Mouse (Mus musculus) limb, embryonic 12.5 days (tissue): ENCODE results near the gene Rnf213. TPM values are rescaled to one million over a fixed set of nuclear protein-coding genes. Genes with fewer than 3 reads are reported as not detected.
A peak's percentile ranks its signal among the peaks of the same experiment; 100 is the strongest.

Source experiments
- ATAC-seq: fragments of 200-750 bp; cut with Nextera tagmentation; 2 replicates; pipeline ENCODE4 v1.8.0; 2017; ENCODE audit warnings: low read depth, moderate TSS enrichment; ENCODE audit not compliant: insufficient number of reproducible peaks, insufficient read depth, low FRiP score, low TSS enrichment
- H3K27ac ChIP-seq: fragments of 300-500 bp; sonication (generic); 2 replicates; pipeline ENCODE4 v1.5.1; 2016; ENCODE audit warnings: mild to moderate bottlenecking, moderate library complexity
- H3K27me3 ChIP-seq: fragments of 300-500 bp; sonication (generic); 2 replicates; pipeline ENCODE4 v1.6.1; 2016; ENCODE audit warnings: mild to moderate bottlenecking, moderate library complexity
- H3K36me3 ChIP-seq: fragments of 300-500 bp; sonication (generic); 2 replicates; pipeline ENCODE4 v1.6.1; 2016; ENCODE audit warnings: mild to moderate bottlenecking, moderate library complexity
- H3K4me1 ChIP-seq: fragments of 300-500 bp; sonication (generic); replicated peaks from 2 replicates; pipeline ENCODE4 v1.6.1; 2016
- H3K4me2 ChIP-seq: fragments of 300-500 bp; sonication (generic); 2 replicates; pipeline ENCODE4 v1.6.1; 2016; ENCODE audit warnings: mild to moderate bottlenecking, moderate library complexity
- H3K4me3 ChIP-seq: fragments of 300-500 bp; sonication (generic); replicated peaks from 2 replicates; pipeline ENCODE4 v1.5.1; 2016; ENCODE audit warnings: mild to moderate bottlenecking
- H3K9ac ChIP-seq: fragments of 300-500 bp; sonication (generic); replicated peaks from 2 replicates; pipeline ENCODE4 v1.6.1; 2016; ENCODE audit warnings: mild to moderate bottlenecking, moderate library complexity
- H3K9me3 ChIP-seq: fragments of 300-500 bp; sonication (generic); 2 replicates; pipeline ENCODE4 v1.6.1; 2016; ENCODE audit warnings: mild to moderate bottlenecking, moderate library complexity
- WGBS: fragments of 180-500 bp; shearing (Covaris S2); methylation state at CpG from one replicate; pipeline ENCODE4 v1.1.7; 2016; 5-methylcytosine and 5-hydroxymethylcytosine counted together
- polyA plus RNA-seq: library from polyadenylated mRNA; unstranded; fragments of >200 nt; fragmentation: Nextera tagmentation; extraction: Ambion mirVana; gene quantifications from 2 replicates; pipeline ENCODE4 v1.2.1, GENCODE M21; 2016

Gene Rnf213
- polyA plus RNA-seq, 1 experiment from 2014 or later = 2.6 TPM

- Histone ChIP-seq H3K4me1 (peaks cover 15% of the 10 kb centered on the region), H3K9ac (no peak overlapping the region), H3K27ac (no peak overlapping the region), H3K36me3 (peaks cover 65% of the 10 kb centered on the region), H3K4me2 (no peak overlapping the region), H3K4me3 (no peak overlapping the region), H3K27me3 (no peaks in the 10 kb centered on the region), H3K9me3 (no peaks in the 10 kb centered on the region)
- no peak for ATAC-seq
- WGBS = 94% methylated on average over 5 of the region's 5 CpGs
Measured at GRCm38 (mm10) chr11:119496147-119496546, 103.2 kb downstream of the Rnf213 start.

GRCm38 (mm10) chr11:119497451-119497850 is 104.6 kb downstream of the Rnf213 start:
- H3K4me1 ChIP-seq = peaks cover 10% of the 10 kb centered on the region
- no peak overlapping the region for H3K27ac ChIP-seq
- H3K9ac ChIP-seq = no peak overlapping the region
- H3K4me3 ChIP-seq = no peak overlapping the region
- H3K9me3 ChIP-seq = no peaks in the 10 kb centered on the region
- WGBS = 79% methylated on average over 4 of the region's 4 CpGs
- peaks cover 78% of the 10 kb centered on the region for H3K36me3 ChIP-seq
- ATAC-seq = no peak
- H3K27me3 ChIP-seq = no peaks in the 10 kb centered on the region
- H3K4me2 ChIP-seq = no peak overlapping the region

GRCm38 (mm10) chr11:119499297-119499696 is 106.4 kb downstream of the Rnf213 start:
- ATAC-seq = no peak
- Histone ChIP-seq H3K9me3 (no peaks in the 10 kb centered on the region), H3K4me3 (no peak overlapping the region), H3K36me3 (peaks cover 77% of the 10 kb centered on the region), H3K4me2 (no peak overlapping the region), H3K27me3 (no peaks in the 10 kb centered on the region), H3K9ac (no peak overlapping the region), H3K4me1 (no peaks in the 10 kb centered on the region), H3K27ac (no peak overlapping the region)
- WGBS = 96% methylated on average over 4 of the region's 4 CpGs

GRCm38 (mm10) chr11:119500011-119500410 is 107.1 kb downstream of the Rnf213 start:
- no peak for ATAC-seq
- H3K36me3 ChIP-seq = peaks cover 83% of the 10 kb centered on the region
- no peaks in the 10 kb centered on the region for H3K9me3 ChIP-seq
- no peak overlapping the region for H3K4me2 ChIP-seq
- no peak overlapping the region for H3K9ac ChIP-seq
- no peak overlapping the region for H3K4me3 ChIP-seq
- H3K4me1 ChIP-seq = no peaks in the 10 kb centered on the region
- 86% methylated on average over 2 of the region's 2 CpGs for WGBS
- no peak overlapping the region for H3K27ac ChIP-seq
- H3K27me3 ChIP-seq = no peaks in the 10 kb centered on the region

GRCm38 (mm10) chr11:119503675-119504074 is 110.8 kb downstream of the Rnf213 start:
- Histone ChIP-seq H3K4me3 (no peak overlapping the region), H3K4me1 (no peaks in the 10 kb centered on the region), H3K36me3 (peaks cover 92% of the 10 kb centered on the region), H3K4me2 (no peak overlapping the region), H3K27ac (no peak overlapping the region), H3K27me3 (no peaks in the 10 kb centered on the region), H3K9me3 (no peaks in the 10 kb centered on the region), H3K9ac (no peak overlapping the region)
- peak; percentile 53; the same call in 1 of the 2 replicates for ATAC-seq

- Histone ChIP-seq H3K9ac (no peak overlapping the region), H3K27me3 (0 out of 2 replicates have a peak, but pooled peaks cover 6% of the 10 kb centered on the region), H3K36me3 (peaks cover 68% of the 10 kb centered on the region), H3K4me1 (peaks cover 6% of the 10 kb centered on the region; the same call in 1 of the 2 replicates), H3K27ac (no peak overlapping the region), H3K4me2 (no peak overlapping the region), H3K4me3 (no peak overlapping the region), H3K9me3 (no peaks in the 10 kb centered on the region)
- ATAC-seq = no peak
- 80% methylated on average over 4 of the region's 4 CpGs for WGBS
Measured at GRCm38 (mm10) chr11:119506386-119506785, 113.5 kb downstream of the Rnf213 start.

GRCm38 (mm10) chr11:119507772-119508171 is 114.9 kb downstream of the Rnf213 start:
- H3K27me3 ChIP-seq = peaks cover 13% of the 10 kb centered on the region; the same call in 1 of the 2 replicates
- no peak for ATAC-seq
- H3K36me3 ChIP-seq = peaks cover 55% of the 10 kb centered on the region
- H3K9me3 ChIP-seq = no peaks in the 10 kb centered on the region
- peaks cover 7% of the 10 kb centered on the region for H3K4me1 ChIP-seq
- H3K9ac ChIP-seq = no peak overlapping the region
- H3K4me2 ChIP-seq = no peak overlapping the region
- WGBS = 80% methylated on average over 8 of the region's 8 CpGs
- no peak overlapping the region for H3K4me3 ChIP-seq
- no peak overlapping the region for H3K27ac ChIP-seq

GRCm38 (mm10) chr11:119509165-119509776 is 116.4 kb downstream of the Rnf213 start:
- no peak overlapping the region for H3K4me3 ChIP-seq
- H3K4me1 ChIP-seq = peaks cover 19% of the 10 kb centered on the region
- ATAC-seq = no peak
- no peak overlapping the region for H3K9ac ChIP-seq
- no peaks in the 10 kb centered on the region for H3K9me3 ChIP-seq
- peaks cover 22% of the 10 kb centered on the region for H3K27me3 ChIP-seq
- no peak overlapping the region for H3K4me2 ChIP-seq
- H3K36me3 ChIP-seq = peaks cover 44% of the 10 kb centered on the region
- WGBS = 78% methylated on average over 5 of the region's 5 CpGs
- no peak overlapping the region for H3K27ac ChIP-seq

GRCm38 (mm10) chr11:119513038-119513659 is 120.2 kb downstream of the Rnf213 start:
- Histone ChIP-seq H3K9me3 (no peaks in the 10 kb centered on the region), H3K4me1 (peaks cover 35% of the 10 kb centered on the region), H3K9ac (no peak overlapping the region), H3K4me3 (no peak overlapping the region), H3K27me3 (peaks cover 50% of the 10 kb centered on the region), H3K27ac (no peak overlapping the region), H3K36me3 (peaks cover 9% of the 10 kb centered on the region), H3K4me2 (no peak overlapping the region)
- WGBS = 31% methylated on average over 9 of the region's 9 CpGs
- no peak for ATAC-seq

- peak overlapping the region; percentile 29 for H3K4me3 ChIP-seq
- no peak overlapping the region for H3K9ac ChIP-seq
Measured at GRCm38 (mm10) chr11:119514108-119514860, 121.4 kb downstream of the Rnf213 start.

GRCm38 (mm10) chr11:119514967-119515636 is 122.2 kb downstream of the Rnf213 start:
- Histone ChIP-seq H3K9ac (0 out of 2 replicates have a peak overlapping the region, but pooled peaks have one; percentile 19), H3K4me1 (peaks cover 35% of the 10 kb centered on the region), H3K27ac (no peak overlapping the region), H3K4me2 (peak overlapping the region; percentile 52), H3K27me3 (peaks cover 52% of the 10 kb centered on the region), H3K4me3 (peak overlapping the region; percentile 29), H3K36me3 (no peaks in the 10 kb centered on the region), H3K9me3 (no peaks in the 10 kb centered on the region)
- ATAC-seq = 0 out of 2 replicates have a peak, but pooled peaks have one; percentile 39
- WGBS = 5% methylated on average over 21 of the region's 21 CpGs

More at GRCm38 (mm10) chr11:119514108-119514860, 121.4 kb downstream of the Rnf213 start:
- Histone ChIP-seq H3K4me1 (peaks cover 35% of the 10 kb centered on the region), H3K27ac (no peak overlapping the region), H3K4me2 (peak overlapping the region; percentile 52), H3K9me3 (no peaks in the 10 kb centered on the region), H3K27me3 (peaks cover 54% of the 10 kb centered on the region), H3K36me3 (no peaks in the 10 kb centered on the region)
- WGBS = 48% methylated on average over 16 of the region's 16 CpGs
- ATAC-seq = no peak
